Mouse (Mus musculus): ENCODE data around the gene Ctla2b. TPM values are rescaled to one million over a fixed set of nuclear protein-coding genes. Genes with fewer than 3 reads are reported as not detected.
"Not testable (repeated sequence)": the region's sequence is repeated elsewhere in the genome, so short reads cannot be mapped to it uniquely, and the experiment has no call there.

Gene Ctla2b
- total RNA-seq (2014; fragmentation: Nextera tagmentation) (1.9 and 2.1 TPM in 2 replicates), total RNA-seq (2017) (13.2 and 27.5 TPM in 2 replicates)

GRCm38 (mm10) chr13:60897328-60897727, at the start of gene Ctla2b:
TSS of gene Ctla2b (minus strand) at chr13:60897447.
- peak; percentile 65 for ATAC-seq (replicated peaks; ENCODE audit: low FRiP score, low TSS enrichment, poor library complexity, severe bottlenecking)

- ATAC-seq (replicated peaks; ENCODE audit: low FRiP score, low TSS enrichment, poor library complexity, severe bottlenecking): not testable (repeated sequence)
Observed at GRCm38 (mm10) chr13:60941884-60942283, 44.6 kb upstream of the Ctla2b start, which contains the start of gene Tpbpa. TSS of gene Tpbpa (minus strand) at chr13:60941984.

GRCm38 (mm10) chr13:60936500-60936901, 39.3 kb upstream of the Ctla2b start, which contains the start of the genes Gm49391 and Ctla2a:
TSS of gene Gm49391 (minus strand) at chr13:60936571.
TSS of gene Ctla2a (minus strand) at chr13:60936625.
- ATAC-seq (replicated peaks; ENCODE audit: low FRiP score, low TSS enrichment, poor library complexity, severe bottlenecking): peak; percentile 98

GRCm38 (mm10) chr13:60935490-60935889, 38.2 kb upstream of the Ctla2b start, which contains the start of gene Gm49393:
TSS of gene Gm49393 (minus strand) at chr13:60935590.
- not testable (repeated sequence) for ATAC-seq (replicated peaks; ENCODE audit: low FRiP score, low TSS enrichment, poor library complexity, severe bottlenecking)

GRCm38 (mm10) chr13:60904780-60905179, 7.5 kb upstream of the Ctla2b start, which contains the start of gene Tpbpb:
TSS of gene Tpbpb (minus strand) at chr13:60904880.
- not testable (repeated sequence) for ATAC-seq (replicated peaks; ENCODE audit: low FRiP score, low TSS enrichment, poor library complexity, severe bottlenecking)

GRCm38 (mm10) chr13:60896794-60897193, 453 bp downstream of the Ctla2b start, which contains the start of gene Gm49392:
TSS of gene Gm49392 (minus strand) at chr13:60896894.
- not testable (repeated sequence) for ATAC-seq (replicated peaks; ENCODE audit: low FRiP score, low TSS enrichment, poor library complexity, severe bottlenecking)

- ATAC-seq (replicated peaks; ENCODE audit: low FRiP score, low TSS enrichment, poor library complexity, severe bottlenecking): no peak
Observed at GRCm38 (mm10) chr13:60895406-60896160, 1.7 kb downstream of the Ctla2b start.

- ATAC-seq (replicated peaks; ENCODE audit: low FRiP score, low TSS enrichment, poor library complexity, severe bottlenecking): no peak
Observed at GRCm38 (mm10) chr13:60892301-60892700, 4.9 kb downstream of the Ctla2b start.

GRCm38 (mm10) chr13:60864281-60864680, 33.0 kb downstream of the Ctla2b start, which contains the start of gene 4930486L24Rik:
TSS of gene 4930486L24Rik (minus strand) at chr13:60864475.
- no peak for ATAC-seq (replicated peaks; ENCODE audit: low FRiP score, low TSS enrichment, poor library complexity, severe bottlenecking)

- ATAC-seq (replicated peaks; ENCODE audit: low FRiP score, low TSS enrichment, poor library complexity, severe bottlenecking): no peak
Observed at GRCm38 (mm10) chr13:60848241-60849120, 48.8 kb downstream of the Ctla2b start.

Other genes starting within 250 kb of the Ctla2b start
- gene BC051665, start 111.1 kb downstream of the Ctla2b start, total RNA-seq (2014; fragmentation: Nextera tagmentation): not detected in 2 replicates
- not detected in 2 replicates for gene BC051665, start 111.1 kb downstream of the Ctla2b start, total RNA-seq (2017)
- not detected in 2 replicates for gene Ctsll3, start 94.6 kb downstream of the Ctla2b start, total RNA-seq (2014; fragmentation: Nextera tagmentation)
- not detected in 2 replicates for gene Ctsll3, start 94.6 kb downstream of the Ctla2b start, total RNA-seq (2017)
- not detected in 2 replicates for gene 4930486L24Rik, start 33.0 kb downstream of the Ctla2b start, total RNA-seq (2014; fragmentation: Nextera tagmentation)
- 0.15 and 0.99 TPM in 2 replicates for gene 4930486L24Rik, start 33.0 kb downstream of the Ctla2b start, total RNA-seq (2017)
- gene Gm49392, start 553 bp downstream of the Ctla2b start, total RNA-seq (2014; fragmentation: Nextera tagmentation): not detected in 2 replicates
- not detected in 2 replicates for gene Gm49392, start 553 bp downstream of the Ctla2b start, total RNA-seq (2017)
- not detected in 2 replicates for gene Tpbpb, start 7.4 kb upstream of the Ctla2b start, total RNA-seq (2014; fragmentation: Nextera tagmentation)
- gene Tpbpb, start 7.4 kb upstream of the Ctla2b start, total RNA-seq (2017): not detected in 2 replicates
- gene Gm49393, start 38.1 kb upstream of the Ctla2b start, total RNA-seq (2014; fragmentation: Nextera tagmentation): not detected in 2 replicates
- gene Gm49393, start 38.1 kb upstream of the Ctla2b start, total RNA-seq (2017): not detected in 2 replicates
- gene Gm49391, start 39.1 kb upstream of the Ctla2b start, total RNA-seq (2014; fragmentation: Nextera tagmentation): not detected in 2 replicates
- gene Gm49391, start 39.1 kb upstream of the Ctla2b start, total RNA-seq (2017): 0.91 and 6.9 TPM in 2 replicates
- 19.0 and 39.1 TPM in 2 replicates for gene Ctla2a, start 39.2 kb upstream of the Ctla2b start, total RNA-seq (2014; fragmentation: Nextera tagmentation)
- gene Ctla2a, start 39.2 kb upstream of the Ctla2b start, total RNA-seq (2017): 93.3 and 277 TPM in 2 replicates
- gene Tpbpa, start 44.5 kb upstream of the Ctla2b start, total RNA-seq (2014; fragmentation: Nextera tagmentation): not detected in 2 replicates
- gene Tpbpa, start 44.5 kb upstream of the Ctla2b start, total RNA-seq (2017): not detected in 2 replicates
- gene Ctsj, start 108.5 kb upstream of the Ctla2b start, total RNA-seq (2014; fragmentation: Nextera tagmentation): not detected in 2 replicates
- not detected in 2 replicates for gene Ctsj, start 108.5 kb upstream of the Ctla2b start, total RNA-seq (2017)
- not detected in 2 replicates for gene Ctsq, start 143.2 kb upstream of the Ctla2b start, total RNA-seq (2014; fragmentation: Nextera tagmentation)
- not detected in 2 replicates for gene Ctsq, start 143.2 kb upstream of the Ctla2b start, total RNA-seq (2017)